Mouse (Mus musculus): ENCODE data around the gene Defb21. TPM values are rescaled to one million over a fixed set of nuclear protein-coding genes. Genes with fewer than 3 reads are reported as not detected.

The Defb21 gene
- total and polyA plus RNA-seq, 2 experiments from 2014 or later: not detected

DNA sequence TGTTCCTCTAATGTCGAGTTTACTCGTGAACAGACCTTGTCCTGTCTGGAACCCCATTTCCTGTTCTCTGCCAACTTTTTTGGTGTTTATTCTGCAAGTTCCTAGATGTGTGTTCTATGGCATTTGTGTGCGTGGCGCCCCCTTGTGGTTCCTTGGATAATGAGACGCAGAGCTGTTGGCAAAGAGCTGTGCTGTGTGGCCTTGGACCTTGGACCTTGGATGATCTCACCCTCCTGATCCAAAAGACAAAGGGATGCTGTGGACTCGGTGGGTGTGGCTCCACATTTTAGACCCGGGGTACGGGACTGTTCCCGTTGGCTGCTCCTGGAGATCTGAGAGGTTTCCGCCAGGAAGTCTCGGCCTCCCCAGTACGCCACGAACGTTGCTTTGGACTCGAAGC lies 31.5 kb downstream of the Defb21 start, which contains the start of gene Defb36:
Gene Defb36 (plus strand): TSS at position 271 of the 400 bp plus-strand sequence.
- H3K4me3 ChIP-seq (ENCODE audit: low read depth, low read length): no peak within 1 kb of the TSS
- ATAC-seq (no peak), DNase-seq (no peak)
- no peaks in the 10 kb centered on the region for H3K4me1 ChIP-seq (ENCODE audit: insufficient read depth)
- no peaks in the 10 kb centered on the region; the same call in 1 of the 2 replicates for H3K9me3 ChIP-seq (ENCODE audit: low read length)
- TF ChIP-seq CTCF (IDR thresholded peaks at IDR 0.05; ENCODE audit: low read depth): peak; percentile 43
- H3K27me3 ChIP-seq (ENCODE audit: insufficient read depth, low read length): no peaks in the 10 kb centered on the region
- no peak within 1 kb of the TSS for H3K9ac ChIP-seq
- no peak within 1 kb of the TSS for H3K27ac ChIP-seq (ENCODE audit: low read depth, low read length)
- H3K4me2 ChIP-seq (ENCODE audit: low read depth): no peak within 1 kb of the TSS
- WGBS: 83% methylated on average over 15 of the region's 15 CpGs
- H3K36me3 ChIP-seq (ENCODE audit: insufficient read depth): no peaks in the 10 kb centered on the region

DNA sequence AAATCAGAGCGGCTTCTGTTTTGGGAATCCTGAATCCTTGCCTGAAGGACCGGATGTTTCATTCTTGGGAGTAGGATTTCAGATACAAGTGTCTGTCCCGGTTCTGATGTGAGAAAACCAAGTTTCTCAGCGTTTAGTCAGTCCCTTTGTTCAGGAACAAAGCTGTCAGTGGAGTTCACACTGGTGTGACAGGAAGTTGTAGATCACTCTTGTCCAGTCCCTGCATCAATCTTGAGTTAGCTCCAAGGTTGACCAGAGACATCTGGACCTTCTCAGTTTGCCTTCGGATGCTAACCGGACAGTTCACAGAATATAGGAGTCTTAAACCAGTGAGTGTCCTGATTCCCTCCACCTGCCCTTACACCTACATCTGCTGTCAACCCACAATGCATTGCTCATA lies 35.2 kb downstream of the Defb21 start:
- no peak for ATAC-seq
- no peak for TF ChIP-seq CTCF (IDR thresholded peaks at IDR 0.05; ENCODE audit: low read depth)
- H3K27ac ChIP-seq (ENCODE audit: low read depth, low read length): no peak overlapping the region
- H3K4me3 ChIP-seq (ENCODE audit: low read depth, low read length): no peak overlapping the region
- WGBS: 76% methylated on average over 6 of the region's 6 CpGs
- no peak overlapping the region for H3K4me2 ChIP-seq (ENCODE audit: low read depth)
- H3K36me3 ChIP-seq (ENCODE audit: insufficient read depth): no peaks in the 10 kb centered on the region
- no peaks in the 10 kb centered on the region; the same call in 1 of the 2 replicates for H3K9me3 ChIP-seq (ENCODE audit: low read length)
- H3K27me3 ChIP-seq (ENCODE audit: insufficient read depth, low read length): no peaks in the 10 kb centered on the region
- DNase-seq: no peak
- no peaks in the 10 kb centered on the region for H3K4me1 ChIP-seq (ENCODE audit: insufficient read depth)
- H3K9ac ChIP-seq: no peak overlapping the region

DNA sequence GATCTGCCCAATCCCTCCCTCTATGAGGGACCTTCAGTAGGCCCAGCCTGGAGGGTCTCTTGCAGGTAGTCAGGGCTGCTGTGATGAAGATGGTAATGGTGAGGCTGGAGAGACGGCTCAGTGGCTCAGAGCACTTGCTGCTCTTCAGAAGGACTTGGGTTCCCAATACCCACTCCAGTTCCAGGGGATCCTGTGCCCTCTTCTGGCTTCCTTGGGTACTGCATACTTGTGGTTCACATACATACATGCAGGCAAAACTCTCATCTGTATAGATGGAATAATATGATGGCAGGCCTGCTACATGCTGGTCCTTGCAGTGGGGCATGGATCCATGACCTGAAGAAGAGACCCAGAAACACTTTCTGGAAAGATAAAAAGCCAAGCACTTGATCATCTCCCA lies 36.2 kb downstream of the Defb21 start:
- Histone ChIP-seq H3K4me2 (ENCODE audit: low read depth) (no peak overlapping the region), H3K27me3 (ENCODE audit: insufficient read depth, low read length) (no peaks in the 10 kb centered on the region), H3K4me3 (ENCODE audit: low read depth, low read length) (no peak overlapping the region), H3K9ac (no peak overlapping the region), H3K9me3 (ENCODE audit: low read length) (no peaks in the 10 kb centered on the region; the same call in 1 of the 2 replicates), H3K4me1 (ENCODE audit: insufficient read depth) (no peaks in the 10 kb centered on the region), H3K27ac (ENCODE audit: low read depth, low read length) (no peak overlapping the region), H3K36me3 (ENCODE audit: insufficient read depth) (no peaks in the 10 kb centered on the region)
- 0 out of 2 replicates have a peak, but pooled peaks have one; percentile 13 for TF ChIP-seq CTCF (IDR thresholded peaks at IDR 0.05; ENCODE audit: low read depth)
- no peak for DNase-seq
- 94% methylated on average over 1 of the region's 1 CpGs for WGBS
- ATAC-seq: no peak

DNA sequence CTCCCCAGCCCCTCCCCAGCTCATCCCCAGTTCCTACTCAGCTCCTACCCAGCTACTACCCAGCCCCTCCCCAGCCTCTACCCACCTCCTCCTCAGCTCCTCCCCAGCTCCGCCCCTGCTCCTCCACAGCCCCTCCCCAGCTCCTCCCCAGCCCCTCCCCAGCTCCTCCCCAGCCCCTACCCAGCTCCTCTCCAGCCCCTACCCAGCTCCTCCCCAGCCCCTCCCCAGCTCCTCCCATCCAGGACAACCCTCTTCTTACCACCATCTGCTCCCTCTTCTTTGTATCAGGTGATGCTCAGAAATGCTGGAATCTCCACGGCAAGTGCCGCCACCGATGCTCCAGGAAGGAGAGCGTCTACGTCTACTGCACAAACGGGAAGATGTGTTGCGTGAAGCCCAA lies 39.6 kb downstream of the Defb21 start:
- Histone ChIP-seq H3K9me3 (ENCODE audit: low read length) (no peaks in the 10 kb centered on the region; the same call in 1 of the 2 replicates), H3K4me2 (ENCODE audit: low read depth) (no peak overlapping the region), H3K4me3 (ENCODE audit: low read depth, low read length) (no peak overlapping the region), H3K36me3 (ENCODE audit: insufficient read depth) (no peaks in the 10 kb centered on the region), H3K27me3 (ENCODE audit: insufficient read depth, low read length) (no peaks in the 10 kb centered on the region), H3K9ac (no peak overlapping the region), H3K4me1 (ENCODE audit: insufficient read depth) (no peaks in the 10 kb centered on the region), H3K27ac (ENCODE audit: low read depth, low read length) (no peak overlapping the region)
- WGBS: 36% methylated on average over 7 of the region's 8 CpGs
- TF ChIP-seq CTCF (IDR thresholded peaks at IDR 0.05; ENCODE audit: low read depth): no peak
- ATAC-seq: no peak
- no peak for DNase-seq

DNA sequence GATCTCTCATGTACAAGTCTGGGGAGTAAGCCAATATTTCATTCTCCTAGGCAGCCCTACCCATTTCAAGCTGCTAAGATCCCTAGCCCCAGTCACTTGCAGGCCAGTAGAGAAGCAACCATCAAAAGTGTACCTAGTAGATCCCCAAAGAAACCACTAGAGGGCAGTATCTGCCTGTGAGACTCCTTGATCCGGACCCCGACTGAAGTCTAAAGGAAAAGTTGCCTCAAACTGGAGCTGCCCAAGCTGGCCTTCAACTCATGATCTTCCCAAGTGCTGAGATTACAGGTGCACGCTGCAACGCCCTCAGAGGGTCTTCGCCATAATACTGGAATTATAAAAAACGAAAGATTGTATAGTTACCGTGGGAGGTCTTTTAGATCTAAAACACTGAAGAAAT lies 43.0 kb downstream of the Defb21 start:
- ATAC-seq (peak; percentile 85), DNase-seq (peak; percentile 82)
- Histone ChIP-seq H3K27me3 (ENCODE audit: insufficient read depth, low read length) (no peaks in the 10 kb centered on the region), H3K4me3 (ENCODE audit: low read depth, low read length) (no peak overlapping the region), H3K9ac (no peak overlapping the region), H3K4me1 (ENCODE audit: insufficient read depth) (no peaks in the 10 kb centered on the region), H3K4me2 (ENCODE audit: low read depth) (no peak overlapping the region), H3K9me3 (ENCODE audit: low read length) (no peaks in the 10 kb centered on the region), H3K36me3 (ENCODE audit: insufficient read depth) (no peaks in the 10 kb centered on the region), H3K27ac (ENCODE audit: low read depth, low read length) (no peak overlapping the region)
- TF ChIP-seq CTCF (IDR thresholded peaks at IDR 0.05; ENCODE audit: low read depth): peak; percentile 93
- 13% methylated on average over 7 of the region's 7 CpGs for WGBS

DNA sequence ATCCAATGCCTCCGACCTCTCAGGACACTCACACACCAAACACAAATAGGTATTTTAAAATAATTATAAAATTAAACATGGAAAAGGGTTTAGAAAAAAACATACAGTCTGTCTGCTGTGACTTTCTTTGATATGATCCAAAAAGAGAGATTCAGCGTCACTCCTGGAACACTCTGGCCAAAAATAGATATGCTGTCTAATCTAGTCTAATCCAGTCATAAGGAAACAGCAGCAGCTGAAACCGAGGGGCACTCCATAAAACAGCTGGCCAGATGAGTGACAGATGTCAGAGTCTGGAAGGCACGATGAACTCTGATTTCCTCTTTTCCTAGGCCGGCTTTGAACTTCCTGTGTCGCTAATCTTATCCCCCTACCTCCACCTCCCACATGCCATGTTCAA lies 43.9 kb downstream of the Defb21 start:
- no peaks in the 10 kb centered on the region for H3K36me3 ChIP-seq (ENCODE audit: insufficient read depth)
- no peak overlapping the region for H3K4me2 ChIP-seq (ENCODE audit: low read depth)
- no peaks in the 10 kb centered on the region for H3K9me3 ChIP-seq (ENCODE audit: low read length)
- H3K27ac ChIP-seq (ENCODE audit: low read depth, low read length): no peak overlapping the region
- H3K9ac ChIP-seq: no peak overlapping the region
- DNase-seq (no peak), ATAC-seq (no peak)
- no peaks in the 10 kb centered on the region for H3K4me1 ChIP-seq (ENCODE audit: insufficient read depth)
- TF ChIP-seq CTCF (IDR thresholded peaks at IDR 0.05; ENCODE audit: low read depth): no peak
- WGBS: 86% methylated on average over 6 of the region's 6 CpGs
- H3K4me3 ChIP-seq (ENCODE audit: low read depth, low read length): no peak overlapping the region
- no peaks in the 10 kb centered on the region for H3K27me3 ChIP-seq (ENCODE audit: insufficient read depth, low read length)

DNA sequence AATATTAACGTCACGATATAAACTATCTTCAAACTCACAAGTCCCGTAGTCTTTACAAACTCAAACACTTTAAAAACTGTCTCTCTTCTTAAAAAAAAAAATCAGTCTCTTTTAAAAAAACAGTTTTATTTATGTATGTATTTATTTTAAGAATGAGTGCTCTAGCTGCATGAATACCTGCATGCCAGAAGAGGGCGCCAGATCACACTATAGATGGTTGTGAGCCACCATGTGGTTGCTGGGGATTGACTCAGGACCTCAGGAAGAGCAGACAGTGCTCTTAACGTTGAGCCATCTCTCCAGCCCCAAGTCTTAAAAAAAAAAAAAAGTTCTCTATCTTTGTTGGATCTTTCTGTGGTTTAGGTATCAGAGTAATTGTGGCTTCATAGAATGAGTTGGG lies 44.8 kb downstream of the Defb21 start:
- H3K36me3 ChIP-seq (ENCODE audit: insufficient read depth): no peaks in the 10 kb centered on the region
- peak; percentile 47 for TF ChIP-seq CTCF (IDR thresholded peaks at IDR 0.05; ENCODE audit: low read depth)
- no peaks in the 10 kb centered on the region for H3K4me1 ChIP-seq (ENCODE audit: insufficient read depth)
- no peak overlapping the region for H3K27ac ChIP-seq (ENCODE audit: low read depth, low read length)
- H3K27me3 ChIP-seq (ENCODE audit: insufficient read depth, low read length): no peaks in the 10 kb centered on the region
- H3K4me3 ChIP-seq (ENCODE audit: low read depth, low read length): no peak overlapping the region
- no peak for ATAC-seq
- DNase-seq: no peak
- H3K9ac ChIP-seq: no peak overlapping the region
- 54% methylated on average over 5 of the region's 5 CpGs for WGBS
- no peak overlapping the region for H3K4me2 ChIP-seq (ENCODE audit: low read depth)
- no peaks in the 10 kb centered on the region for H3K9me3 ChIP-seq (ENCODE audit: low read length)
